Mouse (Mus musculus) fibroblast of lung, adult 2 months (primary cell): ENCODE data around the gene Clspn.

ENCODE experiments used
- DNase-seq: peaks from one replicate; pipeline ENCODE4 v3.0.0-alpha.2; 2011; ENCODE audit warnings: low read depth

The Clspn gene

DNA sequence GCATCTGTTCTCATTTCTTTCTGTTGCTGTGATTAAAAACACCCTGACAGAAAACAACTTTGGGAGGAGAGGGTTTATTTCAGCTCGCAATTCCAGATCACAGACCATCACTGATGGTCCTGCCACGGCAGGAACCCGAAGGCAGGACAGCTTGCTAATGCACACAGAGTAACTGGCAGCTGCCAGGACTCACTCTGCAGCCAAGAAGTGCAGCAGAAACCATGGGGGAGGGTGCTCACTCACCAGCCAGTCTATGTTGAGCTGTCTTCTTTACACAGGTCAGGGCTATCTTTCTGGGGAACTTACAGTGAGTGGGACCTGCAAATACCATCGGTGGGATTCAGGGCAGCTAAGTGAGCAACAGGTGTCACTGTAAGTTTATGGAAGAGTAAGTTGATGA is 80.7 kb downstream of the Clspn start:
- no peak for DNase-seq

- no peak for DNase-seq
Observed at GRCm38 (mm10) chr4:126639339-126639738, 82.6 kb downstream of the Clspn start.

DNA sequence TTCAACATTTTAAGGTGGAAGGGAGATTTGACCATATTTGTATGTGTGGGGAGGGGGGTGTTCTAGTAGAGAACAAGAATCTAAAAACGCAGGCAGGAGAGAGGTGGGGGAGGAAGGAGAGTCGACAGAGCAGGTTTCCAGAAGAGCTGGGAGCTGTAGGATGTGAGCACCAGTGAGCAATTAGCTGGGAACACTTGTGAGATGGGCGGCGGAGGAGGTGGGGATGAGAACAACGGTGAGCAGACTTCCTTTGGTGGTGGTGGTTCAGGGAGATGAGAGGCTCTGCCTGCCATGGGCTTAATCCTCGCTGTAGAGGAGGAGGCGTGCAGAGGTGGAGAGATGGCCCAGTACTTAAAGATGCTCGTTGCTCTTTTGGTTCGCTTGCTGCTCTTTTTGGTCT is 85.2 kb downstream of the Clspn start:
- no peak for DNase-seq
